Mouse (Mus musculus): ENCODE data around the gene Gse1. TPM values are rescaled to one million over a fixed set of nuclear protein-coding genes. Genes with fewer than 3 reads are reported as not detected.

Gse1 gene
- total and polyA plus RNA-seq, 3 experiments: 23.6 to 128 (median 66.9) TPM

GRCm38 (mm10) chr8:120205916-120206315 is 22.3 kb upstream of the Gse1 start:
- H3K4me3 ChIP-seq (ENCODE audit: control insufficient read depth in 1 of 2, insufficient read depth in 1 of 2, low read depth in 2 of 2, low read length in 2 of 2): no peak overlapping the region
- H3K79me2 ChIP-seq (ENCODE audit: control insufficient read depth, insufficient read depth, low read length, poor library complexity): no peaks in the 10 kb centered on the region
- no peaks in the 10 kb centered on the region for H3K9me3 ChIP-seq (replicated peaks; ENCODE audit: insufficient read depth, low read length)
- no peaks in the 10 kb centered on the region for H3K36me3 ChIP-seq (ENCODE audit: control insufficient read depth in 1 of 2, insufficient read depth in 2 of 2, low read length in 2 of 2)
- no peak for DNase-seq (ENCODE audit: low read depth, low spot score)
- no peak overlapping the region for H3K9ac ChIP-seq (ENCODE audit: control insufficient read depth, low read depth, low read length, poor library complexity, severe bottlenecking)
- no peak overlapping the region for H3K27ac ChIP-seq (ENCODE audit: control insufficient read depth, low read depth, low read length)
- peaks cover 0 to 4% of the 10 kb centered on the region in 2 experiments; a peak in 2 of 4 replicates for H3K27me3 ChIP-seq (ENCODE audit: control insufficient read depth in 1 of 2, insufficient read depth in 2 of 2, low read length in 2 of 2)
- no peaks in the 10 kb centered on the region for H3K4me1 ChIP-seq (ENCODE audit: control insufficient read depth in 1 of 2, insufficient read depth in 2 of 2, low read length in 2 of 2)
- TF ChIP-seq NRF1 (IDR thresholded peaks at IDR 0.05; ENCODE audit: insufficient read depth, low read depth, low read length, poor library complexity, severe bottlenecking): no peak
- TF ChIP-seq MYC (IDR thresholded peaks at IDR 0.05; ENCODE audit: low read depth, low read length): no peak
- TF ChIP-seq ETS1 (IDR thresholded peaks at IDR 0.05; ENCODE audit: low read depth, low read length): no peak
- TF ChIP-seq HCFC1 (IDR thresholded peaks at IDR 0.05; ENCODE audit: low read depth, low read length): no peak
- no peak for TF ChIP-seq USF1 (IDR thresholded peaks at IDR 0.05; ENCODE audit: low read depth, low read length)
- no peak for TF ChIP-seq MYB (IDR thresholded peaks at IDR 0.05; ENCODE audit: low read depth, low read length)
- TF ChIP-seq MXI1 (IDR thresholded peaks at IDR 0.05; ENCODE audit: low read depth, low read length): no peak
- no peak for TF ChIP-seq CTCF (IDR thresholded peaks at IDR 0.05 in 2 of 3, conservative IDR thresholded peaks at IDR 0.05 in 1 of 3; ENCODE audit: control insufficient read depth in 1 of 3, insufficient read depth in 1 of 3, low read depth in 2 of 3, low read length in 3 of 3, poor library complexity in 1 of 3, severe bottlenecking in 1 of 3)
- TF ChIP-seq TBP (IDR thresholded peaks at IDR 0.05; ENCODE audit: low read depth, low read length): no peak
- TF ChIP-seq ZNF384 (IDR thresholded peaks at IDR 0.05; ENCODE audit: low read depth, low read length): no peak
- no peak for TF ChIP-seq TAL1 (IDR thresholded peaks at IDR 0.05; ENCODE audit: low read length)
- no peak for TF ChIP-seq ZKSCAN1 (IDR thresholded peaks at IDR 0.05; ENCODE audit: low read depth, low read length)
- no peak for TF ChIP-seq SMC3 (IDR thresholded peaks at IDR 0.05; ENCODE audit: low read depth, low read length)
- no peak for TF ChIP-seq SIN3A (IDR thresholded peaks at IDR 0.05; ENCODE audit: low read length)
- no peak for TF ChIP-seq MEF2A (IDR thresholded peaks at IDR 0.05; ENCODE audit: extremely low read depth, insufficient replicate concordance, low read depth, low read length, poor library complexity, severe bottlenecking)

DNA sequence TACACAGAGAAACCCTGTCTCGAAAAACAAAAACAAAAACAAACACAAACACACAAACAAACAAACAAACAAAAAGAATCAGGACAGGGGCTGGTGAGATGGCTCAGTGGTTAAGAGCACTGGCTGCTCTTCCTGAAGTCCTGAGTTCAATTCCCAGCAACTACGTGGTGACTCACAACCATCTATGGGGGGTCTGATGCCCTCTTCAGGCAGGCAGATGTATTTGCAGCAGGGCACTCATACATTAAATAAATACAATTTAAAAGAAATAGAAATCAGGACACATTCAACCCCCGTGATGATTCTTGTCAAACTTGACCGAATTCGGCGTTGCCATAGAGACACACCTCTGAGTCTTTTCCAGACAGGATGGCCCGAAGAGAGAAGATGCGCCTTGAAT is 20.9 kb upstream of the Gse1 start:
- Histone ChIP-seq H3K79me2 (ENCODE audit: control insufficient read depth, insufficient read depth, low read length, poor library complexity) (no peaks in the 10 kb centered on the region), H3K27me3 (ENCODE audit: control insufficient read depth in 1 of 2, insufficient read depth in 2 of 2, low read length in 2 of 2) (peaks cover 0 to 4% of the 10 kb centered on the region in 2 experiments; a peak in 2 of 4 replicates), H3K36me3 (ENCODE audit: control insufficient read depth in 1 of 2, insufficient read depth in 2 of 2, low read length in 2 of 2) (no peaks in the 10 kb centered on the region), H3K9me3 (replicated peaks; ENCODE audit: insufficient read depth, low read length) (no peaks in the 10 kb centered on the region), H3K4me1 (ENCODE audit: control insufficient read depth in 1 of 2, insufficient read depth in 2 of 2, low read length in 2 of 2) (no peaks in the 10 kb centered on the region), H3K27ac (ENCODE audit: control insufficient read depth, low read depth, low read length) (no peak overlapping the region), H3K9ac (ENCODE audit: control insufficient read depth, low read depth, low read length, poor library complexity, severe bottlenecking) (no peak overlapping the region), H3K4me3 (ENCODE audit: control insufficient read depth in 1 of 2, insufficient read depth in 1 of 2, low read depth in 2 of 2, low read length in 2 of 2) (no peak overlapping the region)
- peak; percentile 15 for DNase-seq (ENCODE audit: low read depth, low spot score)
- TF ChIP-seq GATA1 (IDR thresholded peaks at IDR 0.05; ENCODE audit: low read depth, low read length) (no peak), TAL1 (IDR thresholded peaks at IDR 0.05; ENCODE audit: low read length) (no peak), GABPA (IDR thresholded peaks at IDR 0.05; ENCODE audit: low read depth, low read length) (no peak), MAFK (IDR thresholded peaks at IDR 0.05; ENCODE audit: borderline replicate concordance, low read depth, low read length) (no peak), CTCF (IDR thresholded peaks at IDR 0.05 in 2 of 3, conservative IDR thresholded peaks at IDR 0.05 in 1 of 3; ENCODE audit: control insufficient read depth in 1 of 3, insufficient read depth in 1 of 3, low read depth in 2 of 3, low read length in 3 of 3, poor library complexity in 1 of 3, severe bottlenecking in 1 of 3) (peak in 2 of 3 experiments; percentile 32 to 35; a peak in 4 of 6 replicates), USF1 (IDR thresholded peaks at IDR 0.05; ENCODE audit: low read depth, low read length) (no peak), EP300 (IDR thresholded peaks at IDR 0.05; ENCODE audit: low read depth in 1 of 2, low read length in 2 of 2) (no peak), E2F4 (IDR thresholded peaks at IDR 0.05; ENCODE audit: borderline replicate concordance, low read depth, low read length) (no peak), USF2 (IDR thresholded peaks at IDR 0.05; ENCODE audit: borderline replicate concordance in 1 of 2, insufficient read depth in 1 of 2, low read depth in 1 of 2, low read length in 2 of 2) (no peak), SMC3 (IDR thresholded peaks at IDR 0.05; ENCODE audit: low read depth, low read length) (peak; percentile 10; the same call in 1 of the 2 replicates), NELFE (IDR thresholded peaks at IDR 0.05; ENCODE audit: low read depth, low read length) (no peak), SIN3A (IDR thresholded peaks at IDR 0.05; ENCODE audit: low read length) (no peak)

Data from MEL (cell line).